Mouse (Mus musculus): ENCODE measurements around the gene Mrpl46.

Mrpl46 gene

DNA sequence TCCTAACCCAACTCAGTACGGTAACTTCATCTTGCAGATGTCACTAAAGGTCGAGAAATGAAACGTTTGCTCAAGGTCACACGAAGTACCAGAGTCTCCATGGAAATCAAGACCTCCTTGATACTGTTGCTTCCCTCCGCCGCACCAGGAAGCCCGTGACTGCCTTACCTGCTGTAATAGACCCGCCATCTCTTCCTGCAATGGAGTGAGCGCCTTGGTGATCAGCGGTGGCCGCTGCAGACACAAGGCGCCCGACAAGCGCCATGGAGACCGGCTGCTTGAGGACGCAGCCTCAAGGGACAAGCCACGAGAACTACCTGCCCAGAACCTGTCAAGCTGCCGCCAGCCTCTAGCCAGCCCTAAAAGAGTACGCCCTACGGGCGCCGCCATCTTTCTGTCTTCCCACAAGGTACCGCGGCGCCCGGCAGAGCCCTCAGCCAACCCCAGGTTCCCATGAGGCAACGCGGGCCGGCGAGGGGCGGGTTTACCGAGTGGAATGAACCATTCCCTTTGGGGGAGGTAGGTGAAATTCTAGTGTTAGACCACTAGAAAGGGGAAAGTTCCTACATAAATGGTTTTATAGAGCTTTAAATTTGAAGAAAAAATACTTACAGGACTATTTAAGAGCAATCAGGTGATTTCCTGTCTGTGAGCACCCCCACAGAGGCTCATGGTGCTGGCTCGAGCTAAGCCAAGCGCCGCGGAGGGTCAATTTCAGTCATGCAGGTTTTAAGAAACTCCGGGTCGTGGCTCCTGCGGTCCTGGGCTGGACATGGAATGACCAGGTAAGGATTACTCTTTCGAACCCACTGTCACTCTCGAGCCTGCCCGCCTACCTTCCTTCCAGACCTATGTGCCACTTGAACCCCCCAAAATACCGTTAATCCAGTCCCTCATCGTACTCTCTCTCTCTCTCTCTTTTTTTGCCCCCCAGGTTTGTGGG lies at the start of gene Mrpl46, which contains the start of gene Mrps11:
TSS of gene Mrpl46 (minus strand) at position 893 of the 943 bp plus-strand sequence.
TSS of gene Mrps11 (plus strand) at position 481 of the 943 bp plus-strand sequence.
- DNase-seq (ENCODE audit: low spot score in 2 of 2): peak; percentile 76 to 81

DNA sequence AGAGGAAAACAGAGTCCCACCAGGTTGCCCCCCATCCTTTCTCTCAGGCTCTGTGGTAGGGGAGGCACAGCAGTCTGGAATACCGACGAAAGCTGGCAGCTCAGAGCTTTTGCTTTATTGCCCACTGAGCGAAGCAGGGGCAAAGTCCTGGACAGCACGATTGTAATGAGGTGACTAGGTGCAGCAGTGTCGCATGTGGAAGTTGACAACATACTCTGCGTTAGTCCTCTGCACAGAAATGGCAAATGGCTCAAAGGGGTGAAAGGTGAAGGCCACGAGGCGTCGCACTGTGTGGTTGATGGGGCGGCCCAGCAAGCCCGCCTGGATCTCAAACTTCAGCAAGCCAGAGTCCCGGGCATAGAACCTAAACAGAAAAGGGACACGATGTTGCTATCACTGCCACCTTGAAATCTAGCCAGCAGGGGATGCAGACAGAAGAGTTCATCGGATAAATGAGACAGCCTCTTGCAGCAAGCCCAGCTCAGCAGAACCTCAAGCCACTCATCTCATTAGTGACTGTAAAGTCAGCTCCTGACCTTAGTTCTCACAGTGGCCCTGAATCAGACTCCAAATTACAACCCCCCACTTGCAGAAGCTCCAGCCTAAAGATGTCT lies 44.5 kb upstream of the Mrpl46 start:
- no peak for DNase-seq (ENCODE audit: low spot score in 2 of 2)

DNA sequence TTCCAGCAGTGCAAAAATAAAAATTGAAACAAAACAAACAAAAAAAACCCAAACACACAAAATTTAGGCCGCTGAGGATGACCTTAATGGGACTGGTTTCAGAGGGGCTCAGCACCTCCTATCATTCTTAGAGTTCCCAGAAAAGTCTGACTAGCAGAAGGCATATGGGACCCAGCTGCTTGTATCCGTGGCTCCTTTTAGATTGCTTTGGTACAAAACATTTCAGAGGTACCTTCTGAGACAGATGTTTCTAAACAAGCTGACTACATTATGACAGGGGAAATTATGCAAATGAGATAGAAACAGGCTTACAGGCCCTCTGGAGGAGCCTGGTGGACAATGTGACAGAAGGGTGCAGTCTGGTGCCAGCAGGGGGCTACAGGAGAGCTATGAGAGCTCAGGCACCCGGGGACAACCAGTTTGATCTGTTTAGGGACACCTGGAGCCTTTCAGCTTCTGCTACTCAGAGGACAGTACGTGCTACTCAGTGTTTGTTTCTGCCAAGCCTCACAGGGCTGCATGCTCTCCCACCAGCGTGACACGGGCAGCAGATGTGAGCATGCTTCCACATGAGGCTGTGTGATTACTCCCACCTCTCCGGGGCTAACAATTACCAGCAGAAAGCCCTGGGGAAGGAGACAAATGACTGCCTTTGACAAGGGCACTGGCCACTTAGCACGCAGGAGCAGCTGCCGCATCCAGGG lies 43.5 kb upstream of the Mrpl46 start:
- DNase-seq (ENCODE audit: low spot score in 2 of 2): no peak

DNA sequence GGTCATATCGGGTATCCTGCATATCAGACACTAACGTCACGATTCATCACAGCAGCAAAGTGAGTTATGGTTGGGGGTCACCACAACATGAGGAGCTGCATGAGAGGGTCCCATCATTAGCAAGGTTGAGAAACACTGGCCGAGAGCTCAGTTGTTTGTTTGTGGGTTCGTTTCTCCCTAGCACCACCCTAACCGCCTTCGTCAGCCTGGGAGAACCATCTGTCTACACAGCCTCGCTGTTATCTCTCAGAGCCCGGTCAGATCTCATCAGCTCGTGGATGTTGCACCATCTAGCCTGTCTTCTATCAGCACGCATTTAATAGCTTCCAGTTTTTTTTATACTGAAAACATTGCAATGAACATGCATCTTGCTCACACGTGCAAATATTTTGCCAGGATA lies 35.0 kb upstream of the Mrpl46 start:
- no peak for DNase-seq (ENCODE audit: low spot score in 2 of 2)

DNA sequence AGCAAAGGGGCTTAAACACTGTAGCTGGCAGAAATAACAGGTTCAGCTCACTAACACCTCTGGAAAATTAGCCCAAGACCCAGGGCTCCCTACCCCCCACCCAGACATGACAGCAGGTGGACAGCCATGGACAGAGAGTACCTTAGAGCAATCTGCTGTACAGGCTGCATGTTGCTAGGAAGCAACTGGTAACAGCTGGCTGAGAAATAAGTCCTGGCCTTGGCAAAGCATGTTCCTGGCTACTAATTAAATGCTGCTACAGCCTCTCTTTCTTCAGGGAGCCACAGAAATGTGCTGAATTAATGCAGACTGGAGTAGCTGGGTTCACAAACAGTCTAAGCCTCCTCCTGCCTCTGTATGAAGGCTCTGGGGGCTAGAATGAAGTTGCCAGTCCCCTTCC lies 31.4 kb upstream of the Mrpl46 start:
- no peak for DNase-seq (ENCODE audit: low spot score in 2 of 2)

DNA sequence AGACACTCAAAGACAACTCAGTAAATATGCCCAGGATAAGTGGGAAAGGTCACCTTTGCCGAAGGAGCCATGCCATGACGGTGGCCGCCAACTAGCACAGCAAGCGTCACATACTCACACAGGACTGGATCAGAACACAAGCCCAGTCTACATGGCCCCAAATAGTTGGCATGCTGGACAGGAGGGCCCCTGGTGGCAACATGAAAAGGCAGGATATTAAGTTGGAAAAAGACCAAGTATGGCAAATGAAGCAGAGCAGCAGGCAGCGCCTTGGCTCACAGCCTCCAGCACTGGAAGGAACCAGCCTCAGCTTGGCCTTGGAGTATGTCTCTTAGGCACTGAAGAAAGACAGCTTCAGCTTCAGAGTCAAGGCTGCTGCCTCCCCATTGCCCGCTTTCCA lies 30.5 kb upstream of the Mrpl46 start:
- DNase-seq (ENCODE audit: low spot score in 2 of 2): no peak

DNA sequence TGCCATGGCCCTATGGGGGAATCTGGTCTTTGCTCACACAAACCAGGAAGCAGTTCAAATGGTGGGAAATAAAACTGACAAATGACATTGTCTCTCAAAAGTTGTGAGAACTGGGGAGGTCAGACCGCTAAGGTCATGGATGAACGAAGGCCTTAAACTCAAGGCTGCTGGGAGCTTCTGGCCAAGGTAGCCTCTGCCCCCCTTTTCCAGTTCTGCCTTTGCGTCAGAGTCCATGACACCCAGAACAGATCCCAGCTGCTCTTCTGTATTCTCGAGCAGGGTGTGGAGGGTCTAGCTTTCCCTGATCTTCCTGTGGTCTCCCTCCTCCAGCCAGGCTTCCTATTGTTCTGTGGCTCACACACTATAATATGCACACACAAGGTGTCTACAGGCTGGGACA lies 23.9 kb upstream of the Mrpl46 start:
- no peak for DNase-seq (ENCODE audit: low spot score in 2 of 2)

DNA sequence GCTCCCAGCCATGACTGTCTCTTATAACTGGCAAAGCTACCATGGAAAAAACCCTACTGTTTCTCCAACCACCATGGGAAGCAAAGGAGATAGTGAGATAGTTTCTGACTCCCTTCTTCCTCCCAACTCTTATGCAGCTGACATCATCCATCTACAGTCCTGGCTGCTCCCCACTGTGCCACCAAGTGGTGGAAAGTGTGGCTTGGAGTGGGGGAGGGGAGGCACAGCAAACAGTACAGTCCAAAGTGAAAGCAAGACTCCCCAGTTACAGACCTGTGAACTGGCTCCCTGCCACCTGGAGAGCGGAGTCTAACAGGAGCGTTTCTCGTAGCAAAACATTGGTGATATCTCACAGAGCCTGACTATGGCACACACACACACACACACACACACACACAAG lies 20.5 kb upstream of the Mrpl46 start:
- DNase-seq (ENCODE audit: low spot score in 2 of 2): no peak

DNA sequence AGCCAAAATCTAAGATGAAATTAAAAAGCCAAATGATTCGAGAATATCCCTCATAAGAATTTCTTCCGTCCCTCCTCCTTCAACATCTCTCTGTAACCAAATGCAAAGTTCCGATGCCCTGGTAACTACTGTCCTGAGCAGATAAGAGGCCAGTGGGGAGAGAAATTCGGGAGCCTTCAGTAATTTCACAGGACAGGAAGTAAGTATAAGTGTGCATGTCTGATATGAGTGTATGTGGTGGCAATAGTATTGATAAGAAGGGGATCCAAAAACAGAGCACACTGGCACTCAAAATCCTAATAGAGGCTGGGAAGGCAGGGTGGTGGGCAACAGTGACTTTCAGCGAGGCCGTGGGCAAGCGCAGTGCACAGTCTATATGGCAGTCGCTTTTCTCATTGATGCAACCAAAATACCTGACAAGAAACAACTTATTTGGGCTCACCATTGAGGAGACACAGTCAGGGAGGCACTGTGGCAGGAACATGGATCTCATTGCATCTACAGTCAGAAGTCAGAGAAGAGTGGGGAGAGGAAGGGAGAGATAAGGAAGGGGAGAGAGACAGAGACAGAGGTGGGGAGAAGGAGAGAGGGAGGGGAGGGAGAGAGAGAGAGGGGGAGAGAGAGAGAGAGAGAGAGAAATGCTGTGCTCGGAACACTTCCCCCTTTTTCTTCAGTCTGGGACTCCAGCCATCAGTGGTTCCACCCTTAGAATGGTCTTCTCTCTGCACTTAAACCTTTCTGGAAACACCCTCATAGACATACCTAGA lies 16.6 kb upstream of the Mrpl46 start:
- no peak for DNase-seq (ENCODE audit: low spot score in 2 of 2)

DNA sequence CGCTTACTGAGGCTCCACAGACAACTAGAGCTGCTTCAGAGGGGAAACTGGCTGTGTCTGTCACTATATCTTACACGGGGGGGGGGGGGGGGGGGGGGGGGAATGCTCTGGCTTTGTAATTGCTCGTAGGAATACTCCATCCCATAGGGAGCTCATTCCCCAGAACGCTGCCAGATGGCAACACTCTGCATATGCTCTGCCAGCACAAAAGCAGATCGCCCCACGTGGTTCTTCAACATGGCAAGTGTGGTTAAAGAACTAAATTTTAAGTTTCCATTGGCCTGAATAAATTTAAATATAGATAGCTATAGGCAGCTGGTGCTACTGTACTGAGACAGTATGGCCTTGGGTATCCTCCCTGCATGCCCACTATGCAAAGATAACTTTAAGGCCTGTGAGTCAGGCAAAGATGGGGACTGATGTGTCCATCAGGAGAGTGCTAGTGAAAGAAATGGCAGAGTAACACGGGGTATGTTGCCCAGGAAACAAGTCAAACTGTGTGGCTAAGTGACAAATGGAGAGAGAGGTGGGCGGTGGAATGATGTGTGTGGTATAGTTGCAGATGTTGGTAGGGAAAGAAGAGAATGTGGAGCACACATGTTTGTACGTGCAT lies 14.6 kb upstream of the Mrpl46 start:
- no peak for DNase-seq (ENCODE audit: low spot score in 2 of 2)

DNA sequence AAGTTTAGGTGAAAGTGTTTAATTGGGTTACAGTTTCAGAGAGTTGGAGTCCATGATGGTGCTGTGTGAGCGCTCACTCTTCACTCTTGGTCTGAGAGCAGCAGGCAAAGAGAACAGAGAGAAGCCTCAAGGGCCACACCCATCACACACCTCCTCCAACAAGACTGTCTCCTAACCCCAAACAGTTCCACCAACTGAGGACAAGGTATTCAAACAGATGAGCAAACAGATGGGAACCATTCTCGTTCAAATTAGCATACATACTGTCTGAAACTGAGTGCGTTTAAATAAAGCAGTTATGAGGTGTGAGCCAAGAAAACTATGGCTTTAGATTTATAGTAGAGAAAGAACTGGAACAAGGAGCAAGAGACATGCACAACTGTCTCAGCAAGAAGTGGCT lies 13.3 kb upstream of the Mrpl46 start:
- DNase-seq (ENCODE audit: low spot score in 2 of 2): no peak

DNA sequence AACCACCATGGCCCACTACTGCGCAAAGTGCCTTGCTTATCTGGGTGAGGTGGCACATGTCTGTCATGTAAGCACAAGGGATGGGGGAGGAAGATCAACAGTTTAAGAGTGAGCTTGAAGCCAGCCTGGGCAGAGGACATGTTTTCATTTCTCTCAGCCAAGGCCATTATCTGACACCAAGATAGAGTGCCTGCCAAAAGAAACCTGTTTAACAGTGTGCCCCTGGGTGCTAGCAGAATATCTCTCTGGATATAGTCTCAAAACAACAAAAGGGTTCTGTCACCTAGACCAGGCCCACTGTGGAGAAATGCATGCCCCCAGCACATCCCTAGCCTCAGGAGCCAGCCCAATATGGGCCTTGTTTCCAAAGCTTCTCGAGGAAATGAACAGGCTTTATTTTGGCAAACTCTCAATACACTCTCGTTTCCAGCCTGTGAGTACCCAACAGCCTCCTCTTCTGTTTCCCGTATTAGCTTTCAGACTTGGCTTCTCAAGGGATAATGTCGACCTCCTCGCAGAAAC lies 11.3 kb upstream of the Mrpl46 start:
- no peak for DNase-seq (ENCODE audit: low spot score in 2 of 2)

DNA sequence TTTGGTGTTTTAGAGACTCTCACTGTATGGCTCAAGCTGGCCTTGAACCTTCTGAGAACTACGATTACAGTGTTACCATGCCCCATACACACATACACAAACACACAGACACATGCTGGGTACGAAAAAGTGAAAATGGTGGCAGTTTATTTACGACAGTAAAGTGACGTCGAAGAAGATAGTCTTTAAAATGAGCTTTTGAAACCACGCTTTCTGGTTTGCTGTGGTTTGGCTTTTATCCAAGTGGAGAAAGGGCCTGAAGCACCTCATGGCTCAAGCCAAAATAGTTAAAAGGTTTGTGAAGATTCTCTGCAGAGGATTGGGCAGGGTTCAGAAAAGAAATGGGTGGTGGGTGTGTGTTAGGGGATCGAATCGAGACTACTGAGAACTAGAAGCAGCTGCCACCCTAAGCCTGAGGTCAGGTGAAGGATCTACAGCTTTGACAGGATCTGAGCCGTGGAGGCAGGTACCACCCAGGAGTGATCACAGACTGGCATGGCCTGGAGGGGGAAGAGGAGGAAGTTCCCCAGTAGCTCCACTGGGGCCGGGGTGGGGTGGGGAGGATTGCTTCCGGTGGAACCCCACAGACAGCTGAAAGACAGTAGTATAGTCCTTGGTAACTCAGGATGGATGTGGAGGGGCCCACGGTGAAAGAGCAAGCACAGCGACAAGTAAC lies 10.7 kb upstream of the Mrpl46 start:
- no peak for DNase-seq (ENCODE audit: low spot score in 2 of 2)

DNA sequence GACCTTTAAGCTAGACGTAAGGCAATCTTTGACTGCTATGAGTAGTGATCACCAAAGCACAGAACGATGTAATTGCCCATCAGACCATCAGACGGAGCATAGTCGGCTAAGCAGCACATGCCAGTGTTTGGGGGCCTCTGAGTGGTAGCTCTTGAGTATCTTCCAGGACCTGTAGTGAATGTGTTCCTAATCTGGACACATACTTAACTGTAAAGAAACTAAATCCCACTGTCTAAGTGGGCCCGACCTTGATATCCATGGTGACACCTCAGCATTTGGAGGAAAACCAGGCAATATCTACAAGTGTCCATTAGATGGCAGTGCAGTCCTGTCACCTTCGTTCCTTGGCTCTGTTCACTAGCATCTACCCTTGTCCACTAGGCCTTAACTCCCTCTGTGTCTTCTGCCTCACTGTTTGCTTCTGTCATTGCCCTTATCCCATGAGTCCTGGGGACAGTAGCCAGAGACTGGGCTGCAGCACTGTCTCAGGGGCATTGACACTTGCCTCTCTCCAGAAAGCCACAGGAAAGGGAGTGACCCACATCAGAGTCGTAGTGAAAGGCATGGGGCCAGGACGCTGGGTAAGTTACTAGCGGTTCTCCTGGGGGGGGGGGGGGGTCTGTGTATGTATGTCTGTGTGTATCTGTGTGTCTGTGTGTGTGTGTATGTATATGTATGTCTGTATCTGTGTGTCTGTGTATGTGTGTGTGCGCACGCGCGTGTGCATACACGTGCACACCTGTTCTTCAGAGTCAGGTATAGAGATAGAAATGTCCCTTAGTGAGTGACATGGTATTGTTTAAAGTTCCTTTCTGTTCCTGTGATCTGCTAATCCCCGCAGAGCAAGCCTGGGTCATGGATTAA lies 8.3 kb upstream of the Mrpl46 start:
- DNase-seq (ENCODE audit: low spot score in 2 of 2): peak in 1 of 2 experiments; percentile 18

DNA sequence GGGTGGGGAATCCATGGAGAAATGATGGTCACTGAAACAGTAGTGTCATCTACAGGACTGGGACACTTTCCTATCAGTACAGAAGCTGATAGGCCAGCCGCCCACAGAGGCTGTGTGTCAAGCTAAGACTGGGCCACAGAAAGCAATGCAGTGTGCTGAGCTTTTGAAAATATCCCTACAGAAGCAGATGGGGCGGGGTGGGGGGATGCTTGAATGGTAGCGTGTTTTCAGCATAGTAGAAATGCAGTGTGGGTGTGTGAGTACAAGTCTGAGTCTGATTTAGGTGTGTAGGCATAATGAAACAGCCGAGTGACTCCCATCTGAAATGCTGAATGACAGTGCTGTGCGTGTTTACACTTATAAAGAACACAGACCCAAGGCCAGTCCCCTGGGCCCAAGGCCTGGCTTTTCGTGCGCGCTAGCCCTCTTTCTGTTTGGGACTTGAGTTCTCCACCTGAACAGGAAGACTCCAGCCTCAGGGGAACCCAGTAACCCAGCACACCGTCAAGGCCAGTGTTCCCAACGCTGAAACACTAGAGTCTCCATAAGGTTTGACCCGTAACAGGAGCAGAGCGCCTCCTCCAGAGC lies 4.6 kb upstream of the Mrpl46 start:
- no peak for DNase-seq (ENCODE audit: low spot score in 2 of 2)

DNA sequence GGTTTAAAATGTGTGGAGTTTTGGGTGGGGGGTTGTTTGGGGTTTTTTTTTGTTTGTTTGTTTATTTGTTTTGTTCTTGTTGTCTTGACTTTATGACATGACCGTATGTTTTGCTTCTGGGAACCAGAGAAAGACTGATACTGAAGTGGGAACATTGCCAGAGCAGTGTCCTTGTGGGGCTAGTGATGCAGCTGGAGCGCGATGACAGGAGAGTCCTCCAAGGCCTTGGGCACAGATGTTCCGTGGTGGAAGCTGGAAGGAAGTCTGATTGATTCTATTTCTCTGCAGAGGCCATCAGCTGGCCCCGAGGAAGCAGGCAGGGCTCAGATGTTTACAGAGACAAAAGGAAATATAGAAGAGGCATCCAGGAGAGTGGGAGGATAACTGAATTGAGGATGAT lies 2.6 kb upstream of the Mrpl46 start:
- DNase-seq (ENCODE audit: low spot score in 2 of 2): no peak

DNA sequence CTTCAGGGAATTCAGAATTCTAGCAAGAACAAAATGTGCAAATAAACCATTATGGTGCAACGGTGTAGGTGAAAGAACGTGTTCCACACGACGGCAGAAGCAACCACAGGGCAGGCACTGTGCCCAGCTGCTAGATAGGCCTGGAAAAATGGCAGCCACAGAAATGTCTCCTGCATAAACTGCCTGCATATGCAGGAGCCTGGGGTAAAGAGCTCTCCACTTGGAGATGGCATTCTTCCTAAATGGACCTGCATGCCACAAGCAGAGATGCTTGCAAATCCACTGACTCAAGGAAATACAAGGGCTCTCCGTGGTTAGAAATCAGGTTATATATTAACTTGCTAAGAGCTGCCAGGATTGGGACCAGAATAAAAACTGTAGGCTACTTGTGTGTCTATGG lies 4.6 kb downstream of the Mrpl46 start:
- DNase-seq (ENCODE audit: low spot score in 2 of 2): no peak

DNA sequence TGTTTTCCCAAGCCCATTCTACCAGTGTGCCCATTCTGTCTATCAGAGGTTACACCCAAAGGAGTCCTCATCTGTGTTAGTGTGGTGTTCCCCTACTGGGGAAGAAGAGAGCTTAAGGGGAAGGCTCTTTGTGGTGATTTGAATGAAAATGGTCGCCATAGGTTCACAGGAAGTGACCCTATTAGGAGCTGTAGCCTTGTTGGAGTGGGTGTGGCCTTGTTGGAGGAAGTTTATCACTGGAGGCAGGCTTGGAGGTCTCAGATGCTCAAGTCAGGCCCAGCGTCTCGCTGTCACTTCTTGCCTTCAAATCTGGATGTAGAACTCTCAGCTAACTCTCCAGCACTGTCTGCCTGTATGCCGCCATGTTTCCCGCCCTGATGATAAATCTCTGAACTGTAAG lies 12.4 kb downstream of the Mrpl46 start:
- DNase-seq (ENCODE audit: low spot score in 2 of 2): no peak

DNA sequence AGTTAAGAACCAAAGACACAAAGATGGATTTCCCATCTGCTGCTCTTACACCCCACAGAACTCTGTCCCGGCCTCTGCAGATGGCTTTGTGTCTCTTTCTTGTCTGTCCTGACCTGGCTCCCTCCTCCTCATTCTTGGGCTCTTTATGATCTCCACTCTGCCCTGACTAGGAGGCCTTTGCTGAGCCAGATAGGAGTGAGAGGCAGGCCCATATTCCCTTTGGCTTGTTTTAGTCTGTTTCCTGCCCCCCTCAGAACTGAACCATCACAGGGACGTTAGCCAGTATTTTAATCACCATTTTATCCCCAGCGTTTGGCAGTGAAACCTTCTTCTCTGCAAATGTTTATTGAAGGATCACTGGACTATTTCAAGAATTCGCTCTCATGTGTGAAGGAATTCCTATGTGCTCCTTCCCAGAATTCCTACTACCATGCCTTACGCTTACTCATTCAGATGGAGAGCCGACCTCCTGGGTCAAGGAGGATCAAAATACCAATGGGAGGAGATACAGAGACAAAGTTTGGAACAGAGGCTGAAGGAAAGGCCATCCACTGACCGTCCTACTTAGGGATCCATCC lies 14.2 kb downstream of the Mrpl46 start:
- DNase-seq (ENCODE audit: low spot score in 2 of 2): no peak
